In the genomic region with DNA sequence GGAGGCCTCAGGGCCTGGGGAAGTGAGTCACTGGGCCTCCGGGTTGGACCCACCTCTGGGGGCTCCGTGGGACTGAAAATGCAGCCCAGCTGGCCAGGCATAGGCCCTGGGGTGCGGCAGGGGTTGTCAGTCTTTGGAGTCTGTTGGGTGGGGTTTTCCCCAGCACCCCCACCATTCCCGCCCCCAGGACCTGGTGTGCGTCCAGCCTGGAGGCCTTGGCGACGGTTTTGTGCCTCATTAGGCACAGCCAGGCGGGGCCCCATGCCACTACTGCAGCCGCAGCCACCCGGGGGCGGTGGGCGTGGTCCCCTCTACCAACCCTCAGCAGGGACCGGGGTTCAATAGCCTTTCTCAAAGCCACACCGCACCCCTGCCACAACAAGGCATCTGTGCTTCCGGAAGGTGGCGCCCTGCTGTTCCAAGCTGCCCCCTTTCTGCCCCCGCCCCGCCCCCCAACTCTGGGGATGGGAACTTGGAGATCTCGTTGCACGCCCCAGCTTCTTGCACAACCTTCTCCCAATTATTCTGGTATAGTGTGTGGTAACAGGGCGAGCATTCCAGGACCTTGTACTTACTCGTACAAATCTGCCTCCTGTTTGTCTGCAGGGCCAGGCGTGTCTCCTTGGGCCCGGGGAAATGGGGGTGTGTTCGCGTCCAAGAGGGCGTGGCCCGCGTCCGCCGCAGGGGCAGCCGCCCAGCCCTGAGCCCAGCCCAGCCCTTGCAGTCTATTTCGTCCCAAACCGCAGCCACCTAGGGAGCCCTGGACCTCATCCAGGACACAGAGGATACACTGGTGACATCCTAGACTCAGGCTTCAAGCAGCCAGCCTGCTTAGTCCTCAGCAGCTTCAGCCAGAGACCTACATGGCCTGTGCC, we compare ENCODE assay signal across 8 mouse cellular contexts. TPM values are rescaled to one million over a fixed set of nuclear protein-coding genes. Genes with fewer than 3 reads are reported as not detected.
DNase-seq lines count a peak whose midpoint lies in the region; ATAC-seq and TF ChIP-seq lines count a peak whose summit lies in the region.

No protein-coding gene starts in this region.

- ATAC-seq in embryonic facial prominence, embryonic 14.5 days (ENCODE audit: low read depth), result peak; percentile 87
- peak; percentile 63 for ATAC-seq in heart, embryonic 12.5 days (ENCODE audit: insufficient number of reproducible peaks, low FRiP score)
- peak; percentile 65 for ATAC-seq in liver, embryonic 12.5 days

- peaks cover 16% of the 10 kb centered on the region for H3K4me1 ChIP-seq in embryonic facial prominence, embryonic 14.5 days (ENCODE audit: control insufficient read depth, insufficient read depth, low read length)
- H3K4me1 ChIP-seq in heart, embryonic 12.5 days (replicated peaks), result peaks cover 15% of the 10 kb centered on the region
- H3K4me1 ChIP-seq in liver, embryonic 12.5 days, result peaks cover 11% of the 10 kb centered on the region

- H3K27ac ChIP-seq in embryonic facial prominence, embryonic 14.5 days (replicated peaks; ENCODE audit: low read depth, low read length), result peak overlapping the region; percentile 82
- peak overlapping the region; percentile 57; the same call in 1 of the 2 replicates for H3K27ac ChIP-seq in heart, embryonic 12.5 days (ENCODE audit: poor library complexity, severe bottlenecking)
- no peak overlapping the region for H3K27ac ChIP-seq in liver, embryonic 12.5 days

- H3ac ChIP-seq in myocyte (ENCODE audit: control insufficient read depth, insufficient read length), result no peak overlapping the region

- peak overlapping the region; percentile 35 for H3K4me3 ChIP-seq in embryonic facial prominence, embryonic 14.5 days (ENCODE audit: low read depth, low read length)
- H3K4me3 ChIP-seq in heart, embryonic 12.5 days, result peak overlapping the region; percentile 57
- peak overlapping the region; percentile 39 for H3K4me3 ChIP-seq in liver, embryonic 12.5 days
- H3K4me3 ChIP-seq in myocyte, result peak overlapping the region; percentile 24

- DNase-seq in layer of hippocampus, adult 11-12 months (ENCODE audit: low spot score), result peak; percentile 57
- no peak for DNase-seq in layer of hippocampus, adult 9-10 months (ENCODE audit: low spot score)
- DNase-seq in embryonic facial prominence, embryonic 14.5 days (ENCODE audit: low spot score), result peak; percentile 92
- DNase-seq in kidney, adult 9 months, result peak; percentile 41
- DNase-seq in thymus, postnatal 0 days (ENCODE audit: low spot score), result peak; percentile 63

- H3K4me2 ChIP-seq in embryonic facial prominence, embryonic 14.5 days (ENCODE audit: low read depth, low read length), result peak overlapping the region; percentile 58
- H3K4me2 ChIP-seq in heart, embryonic 12.5 days, result peak overlapping the region; percentile 93
- H3K4me2 ChIP-seq in liver, embryonic 12.5 days, result peak overlapping the region; percentile 64
- peak overlapping the region; percentile 78 for H3K4me2 ChIP-seq in myocyte (ENCODE audit: low read depth)

- TF ChIP-seq POLR2A in myocyte (IDR thresholded peaks at IDR 0.05; ENCODE audit: insufficient read length, low read depth), result peak; percentile 60

- under 1% methylated on average over 28 of the region's 34 CpGs for WGBS in embryonic facial prominence, embryonic 14.5 days
- under 1% methylated on average over 34 of the region's 34 CpGs for WGBS in heart, embryonic 12.5 days
- 2% methylated on average over 34 of the region's 34 CpGs for WGBS in liver, embryonic 12.5 days (ENCODE audit: insufficient replicate concordance)

- no peaks in the 10 kb centered on the region for H3K9me3 ChIP-seq in embryonic facial prominence, embryonic 14.5 days (ENCODE audit: control insufficient read depth, low read length)
- no peaks in the 10 kb centered on the region for H3K9me3 ChIP-seq in heart, embryonic 12.5 days (replicated peaks)
- no peaks in the 10 kb centered on the region for H3K9me3 ChIP-seq in liver, embryonic 12.5 days (replicated peaks)

- no peaks in the 10 kb centered on the region for H3K79me2 ChIP-seq in myocyte (ENCODE audit: control insufficient read depth, insufficient read depth)

- H3K36me3 ChIP-seq in embryonic facial prominence, embryonic 14.5 days (ENCODE audit: control insufficient read depth, insufficient read depth, low read length), result no peaks in the 10 kb centered on the region
- no peaks in the 10 kb centered on the region for H3K36me3 ChIP-seq in heart, embryonic 12.5 days
- no peaks in the 10 kb centered on the region for H3K36me3 ChIP-seq in liver, embryonic 12.5 days
- no peaks in the 10 kb centered on the region for H3K36me3 ChIP-seq in myocyte (ENCODE audit: control insufficient read depth, insufficient read depth)

- no peaks in the 10 kb centered on the region for H3K27me3 ChIP-seq in embryonic facial prominence, embryonic 14.5 days (replicated peaks; ENCODE audit: control insufficient read depth, insufficient read depth, low read length)
- H3K27me3 ChIP-seq in heart, embryonic 12.5 days (replicated peaks), result 0 out of 2 replicates have a peak, but pooled peaks cover 3% of the 10 kb centered on the region
- H3K27me3 ChIP-seq in liver, embryonic 12.5 days (replicated peaks), result no peaks in the 10 kb centered on the region
- no peaks in the 10 kb centered on the region for H3K27me3 ChIP-seq in myocyte (ENCODE audit: control insufficient read depth, insufficient read depth, insufficient read length)

- H3K9ac ChIP-seq in embryonic facial prominence, embryonic 14.5 days (ENCODE audit: low read depth, low read length), result peak overlapping the region; percentile 64
- H3K9ac ChIP-seq in heart, embryonic 12.5 days, result peak overlapping the region; percentile 77
- H3K9ac ChIP-seq in liver, embryonic 12.5 days, result 0 out of 2 replicates have a peak overlapping the region, but pooled peaks have one; percentile 12

TF ChIP-seq in myocyte, 11 proteins besides CTCF, POLR2A, EP300 and RAD21:
- TF ChIP-seq E2F4 (IDR thresholded peaks at IDR 0.05; ENCODE audit: insufficient read depth) (no peak), REST (IDR thresholded peaks at IDR 0.05; ENCODE audit: insufficient read depth, insufficient read length) (no peak), MAX (IDR thresholded peaks at IDR 0.05; ENCODE audit: low read depth) (no peak), MYOG (IDR thresholded peaks at IDR 0.05; ENCODE audit: control insufficient read depth in 1 of 3, insufficient read depth in 1 of 3, insufficient read length in 2 of 3, low read depth in 2 of 3) (peak in 1 of 3 experiments; percentile 55), SRF (IDR thresholded peaks at IDR 0.05; ENCODE audit: control insufficient read depth, insufficient read length, low read depth) (no peak), USF1 (IDR thresholded peaks at IDR 0.05; ENCODE audit: low read depth) (no peak), POLR2AphosphoS2 (IDR thresholded peaks at IDR 0.05; ENCODE audit: insufficient read length, low read depth) (peak; percentile 68), CEBPB (IDR thresholded peaks at IDR 0.05; ENCODE audit: insufficient read depth, poor library complexity, severe bottlenecking) (peak; percentile 55; the same call in 1 of the 2 replicates), MYOD1 (IDR thresholded peaks at IDR 0.05; ENCODE audit: control insufficient read depth in 1 of 3, insufficient read length in 2 of 3, low read depth in 2 of 3) (peak in 1 of 3 experiments; percentile 31)
TF ChIP-seq in myocyte: peak in this region for 4.

RNA-seq across cellular contexts. Expression of a gene that starts 26.1 kb away (rescaled TPM):
- 13.7 and 15.7 TPM in 2 replicates for polyA plus RNA-seq in embryonic facial prominence, embryonic 14.5 days (2014; fragmentation: Nextera tagmentation; extraction: Ambion mirVana)
- 9.0 and 9.1 TPM in 2 replicates for polyA plus RNA-seq in heart, embryonic 12.5 days (2016; fragmentation: Nextera tagmentation; extraction: Ambion mirVana)
- 2.2 and 2.7 TPM in 2 replicates for polyA plus RNA-seq in liver, embryonic 12.5 days (2016; fragmentation: Nextera tagmentation; extraction: Ambion mirVana)
- polyA plus RNA-seq in myocyte (2012; fragmentation: generic; extraction: Trizol), result 29.2 TPM
- 5.7 and 8.0 TPM in 2 replicates for polyA plus RNA-seq in thymus, postnatal 0 days (2015; fragmentation: Nextera tagmentation; extraction: Ambion mirVana)

Comparison
In these comparisons a context has a peak if more than half of its experiments do, and no peak if none do; other contexts are left out.
1. H3K9ac ChIP-seq: peak in every context shown above with its lines; median percentile 77 in heart, embryonic 12.5 days; 64 in embryonic facial prominence, embryonic 14.5 days; 12 in liver, embryonic 12.5 days.